Mouse (Mus musculus): ENCODE data around the gene Chaf1a. TPM values are rescaled to one million over a fixed set of nuclear protein-coding genes. Genes with fewer than 3 reads are reported as not detected.
A peak's percentile ranks its signal among the peaks of the same experiment; 100 is the strongest.

Chaf1a gene
- polyA plus RNA-seq, 1 experiment = 70.3 TPM

DNA sequence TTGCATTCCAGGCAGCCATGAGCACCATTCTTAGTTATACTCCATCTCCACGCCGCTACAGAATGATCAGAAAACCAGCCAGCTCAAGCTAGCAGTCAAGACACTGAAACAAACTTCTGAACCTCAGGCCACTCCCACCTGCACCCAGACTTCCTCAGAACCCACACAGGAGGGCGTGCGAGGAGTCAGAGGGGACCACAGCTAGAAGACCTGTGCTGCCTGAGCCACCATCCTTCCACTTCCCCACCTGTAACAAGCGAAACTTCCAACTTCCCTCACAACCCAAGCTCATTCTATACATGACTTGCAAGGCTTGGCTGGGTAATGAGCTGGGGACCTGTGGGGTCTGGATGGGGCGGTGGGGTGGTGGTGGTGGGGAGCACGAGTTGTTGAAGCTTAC, 7.4 kb upstream of the Chaf1a start:
- Histone ChIP-seq H3K27me3 (ENCODE audit: control insufficient read depth, insufficient read depth, low read length) (no peaks in the 10 kb centered on the region), H3K36me3 (ENCODE audit: control insufficient read depth, insufficient read depth, low read length) (peaks cover 3% of the 10 kb centered on the region), H3K4me1 (ENCODE audit: control insufficient read depth, insufficient read depth, low read length) (peaks cover 22% of the 10 kb centered on the region), H3K4me3 (ENCODE audit: control insufficient read depth, low read depth, low read length) (no peak overlapping the region), H3K27ac (ENCODE audit: control insufficient read depth, insufficient read depth, low read depth, low read length) (no peak overlapping the region)
- TF ChIP-seq CTCF (IDR thresholded peaks at IDR 0.05; ENCODE audit: control insufficient read depth, insufficient read depth, insufficient replicate concordance, low read depth, low read length) (no peak), POLR2A (IDR thresholded peaks at IDR 0.05; ENCODE audit: control insufficient read depth, low read depth, low read length) (no peak)

DNA sequence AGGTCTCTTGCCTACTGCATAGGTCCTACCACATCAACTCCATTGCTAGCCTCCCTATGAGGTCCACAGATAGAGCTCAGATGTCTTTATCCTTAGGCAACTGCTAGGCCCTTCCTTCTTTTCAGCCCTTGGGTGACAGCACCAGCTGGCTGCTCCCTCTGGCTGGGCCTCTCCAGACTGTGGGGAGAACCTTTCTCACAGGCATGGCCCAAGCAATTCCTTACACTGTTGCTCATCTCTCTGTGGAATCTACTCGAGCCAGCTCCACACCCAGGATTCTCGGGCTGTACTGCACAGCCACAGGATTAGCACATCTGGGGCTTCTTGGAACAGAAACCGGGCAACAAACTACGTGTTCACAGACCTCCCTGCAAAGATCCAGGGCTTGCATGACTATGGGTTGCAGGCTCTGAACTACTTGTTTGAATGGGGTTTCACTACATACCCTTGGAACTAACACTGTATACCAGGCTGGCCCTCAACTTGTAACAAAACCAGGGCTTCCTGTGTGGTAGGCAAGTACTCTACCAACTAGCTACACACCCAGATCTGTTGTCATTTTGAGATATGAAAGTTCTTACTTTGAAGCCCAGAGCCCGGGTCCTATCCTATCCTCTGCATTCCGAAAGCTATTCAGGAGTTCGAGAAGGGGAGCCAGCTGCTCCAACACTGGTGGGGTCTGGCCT, 6.1 kb upstream of the Chaf1a start:
- peaks cover 21% of the 10 kb centered on the region for H3K4me1 ChIP-seq (ENCODE audit: control insufficient read depth, insufficient read depth, low read length)
- H3K4me3 ChIP-seq (ENCODE audit: control insufficient read depth, low read depth, low read length) = peak overlapping the region; percentile 53
- peaks cover 3% of the 10 kb centered on the region for H3K36me3 ChIP-seq (ENCODE audit: control insufficient read depth, insufficient read depth, low read length)
- no peak for TF ChIP-seq POLR2A (IDR thresholded peaks at IDR 0.05; ENCODE audit: control insufficient read depth, low read depth, low read length)
- no peaks in the 10 kb centered on the region for H3K27me3 ChIP-seq (ENCODE audit: control insufficient read depth, insufficient read depth, low read length)
- H3K27ac ChIP-seq (ENCODE audit: control insufficient read depth, insufficient read depth, low read depth, low read length) = no peak overlapping the region

DNA sequence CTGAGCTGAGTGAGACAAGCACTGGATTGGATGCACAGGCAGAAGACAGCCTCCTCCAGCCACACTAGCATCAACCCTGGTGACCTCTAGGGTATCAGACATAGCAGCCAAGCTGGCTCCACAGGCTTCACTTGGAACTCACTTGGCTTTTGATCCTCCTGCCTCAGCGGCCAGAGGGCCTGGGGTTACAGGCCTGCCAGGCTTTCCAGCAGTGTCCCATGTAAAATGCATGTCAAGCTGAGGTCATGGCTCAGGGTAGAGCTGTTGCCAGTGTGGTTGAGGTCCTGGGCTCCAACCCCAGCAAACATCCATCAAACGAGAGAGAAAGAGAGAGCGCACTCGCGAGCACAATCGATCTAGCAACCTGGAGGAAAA, 5.5 kb upstream of the Chaf1a start:
- TF ChIP-seq POLR2A (IDR thresholded peaks at IDR 0.05; ENCODE audit: control insufficient read depth, low read depth, low read length) (no peak), CTCF (IDR thresholded peaks at IDR 0.05; ENCODE audit: control insufficient read depth, insufficient read depth, insufficient replicate concordance, low read depth, low read length) (no peak)
- H3K4me1 ChIP-seq (ENCODE audit: control insufficient read depth, insufficient read depth, low read length) = peaks cover 21% of the 10 kb centered on the region
- no peaks in the 10 kb centered on the region for H3K27me3 ChIP-seq (ENCODE audit: control insufficient read depth, insufficient read depth, low read length)
- H3K4me3 ChIP-seq (ENCODE audit: control insufficient read depth, low read depth, low read length) = peak overlapping the region; percentile 53
- H3K27ac ChIP-seq (ENCODE audit: control insufficient read depth, insufficient read depth, low read depth, low read length) = no peak overlapping the region
- H3K36me3 ChIP-seq (ENCODE audit: control insufficient read depth, insufficient read depth, low read length) = peaks cover 3% of the 10 kb centered on the region

DNA sequence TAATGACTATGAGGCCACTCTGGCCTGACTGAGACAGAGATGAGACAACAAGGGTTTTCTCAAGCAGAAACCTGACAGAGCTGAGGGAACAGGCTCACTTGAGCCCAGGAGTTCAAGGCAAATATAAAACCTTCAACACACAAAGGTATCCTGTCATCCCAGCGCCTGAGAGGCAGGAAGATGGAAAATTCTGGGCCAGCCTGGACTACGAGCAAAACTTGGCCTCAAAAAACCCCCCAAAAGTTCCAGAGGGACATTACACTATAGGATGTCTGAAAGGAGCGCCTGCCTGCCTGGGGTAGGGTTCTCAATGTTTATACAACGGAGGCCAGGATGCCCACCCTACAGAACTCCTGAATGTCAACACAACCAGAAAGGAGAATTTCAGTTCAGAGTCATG, 5.0 kb upstream of the Chaf1a start:
- no peak for TF ChIP-seq CTCF (IDR thresholded peaks at IDR 0.05; ENCODE audit: control insufficient read depth, insufficient read depth, insufficient replicate concordance, low read depth, low read length)
- no peak for TF ChIP-seq POLR2A (IDR thresholded peaks at IDR 0.05; ENCODE audit: control insufficient read depth, low read depth, low read length)
- no peak overlapping the region for H3K27ac ChIP-seq (ENCODE audit: control insufficient read depth, insufficient read depth, low read depth, low read length)
- peaks cover 20% of the 10 kb centered on the region for H3K4me1 ChIP-seq (ENCODE audit: control insufficient read depth, insufficient read depth, low read length)
- no peaks in the 10 kb centered on the region for H3K27me3 ChIP-seq (ENCODE audit: control insufficient read depth, insufficient read depth, low read length)
- H3K4me3 ChIP-seq (ENCODE audit: control insufficient read depth, low read depth, low read length) = peak overlapping the region; percentile 53
- H3K36me3 ChIP-seq (ENCODE audit: control insufficient read depth, insufficient read depth, low read length) = peaks cover 3% of the 10 kb centered on the region

DNA sequence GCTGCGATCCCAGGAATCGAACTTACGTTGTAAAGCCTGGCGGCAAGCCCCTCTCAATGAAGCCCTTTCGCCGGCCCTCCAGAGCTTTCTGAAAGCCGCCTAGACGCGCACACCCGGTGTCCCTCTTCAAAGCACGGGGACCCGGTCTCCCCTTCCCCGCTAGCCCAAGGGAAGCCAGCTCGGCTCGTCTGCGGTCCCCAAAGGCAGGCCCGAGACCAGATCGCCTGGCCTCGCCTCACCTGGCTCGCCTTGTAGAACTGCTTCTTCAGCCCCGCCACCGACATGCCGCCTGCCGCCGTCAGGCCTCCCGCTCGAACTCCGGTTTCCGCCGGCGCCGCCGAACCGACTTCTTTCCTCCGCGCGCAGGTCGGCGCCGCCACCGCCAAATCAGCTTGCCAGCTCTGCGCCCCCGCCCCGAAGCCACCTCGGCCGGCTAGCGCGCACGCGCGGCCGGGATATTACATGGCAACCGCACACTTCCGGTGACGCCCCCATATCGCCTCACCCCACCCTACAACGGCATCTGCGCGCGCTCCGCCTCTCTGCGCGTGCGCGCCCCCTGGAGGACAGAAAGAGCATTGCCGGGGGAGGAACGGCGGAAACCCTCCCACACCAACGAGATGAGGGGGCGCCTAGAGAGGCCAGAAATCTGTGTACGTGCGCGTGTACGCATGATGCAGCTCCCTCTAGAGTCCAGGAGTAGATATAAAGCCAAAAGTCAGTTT, 3.9 kb upstream of the Chaf1a start, which contains the start of gene Sh3gl1:
Sh3gl1 (minus strand) TSS at position 460 of the 725 bp plus-strand sequence.
- H3K4me1 ChIP-seq (ENCODE audit: control insufficient read depth, insufficient read depth, low read length) = peaks cover 18% of the 10 kb centered on the region
- H3K36me3 ChIP-seq (ENCODE audit: control insufficient read depth, insufficient read depth, low read length) = peaks cover 3% of the 10 kb centered on the region
- no peaks in the 10 kb centered on the region for H3K27me3 ChIP-seq (ENCODE audit: control insufficient read depth, insufficient read depth, low read length)
- peak within 1 kb of the TSS; percentile 92 for H3K27ac ChIP-seq (ENCODE audit: control insufficient read depth, insufficient read depth, low read depth, low read length)
- peak within 1 kb of the TSS; percentile 97 for H3K4me3 ChIP-seq (ENCODE audit: control insufficient read depth, low read depth, low read length)
- TF ChIP-seq POLR2A (IDR thresholded peaks at IDR 0.05; ENCODE audit: control insufficient read depth, low read depth, low read length) (peak; percentile 89), CTCF (IDR thresholded peaks at IDR 0.05; ENCODE audit: control insufficient read depth, insufficient read depth, insufficient replicate concordance, low read depth, low read length) (peak; percentile 100)

DNA sequence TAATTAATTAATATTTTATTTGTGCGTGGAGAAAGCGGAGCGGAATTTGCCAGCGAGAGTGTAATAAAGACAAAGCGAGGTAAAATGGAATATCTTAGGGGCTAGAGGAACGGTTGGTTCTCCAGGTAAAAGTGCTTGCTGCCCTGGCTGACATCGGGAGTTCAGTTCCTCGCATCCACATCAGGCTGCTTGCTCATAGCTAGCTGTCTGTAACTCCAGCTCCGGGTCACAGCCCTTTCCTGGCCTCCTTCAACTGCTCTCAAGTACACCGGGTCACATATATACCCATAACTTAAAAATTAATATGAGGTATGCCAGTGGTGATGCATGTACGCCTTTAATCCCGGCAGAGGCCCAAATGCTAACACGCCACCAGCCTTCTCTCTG, 3.3 kb upstream of the Chaf1a start:
- no peak for TF ChIP-seq CTCF (IDR thresholded peaks at IDR 0.05; ENCODE audit: control insufficient read depth, insufficient read depth, insufficient replicate concordance, low read depth, low read length)
- TF ChIP-seq POLR2A (IDR thresholded peaks at IDR 0.05; ENCODE audit: control insufficient read depth, low read depth, low read length) = no peak
- peak overlapping the region; percentile 92 for H3K4me3 ChIP-seq (ENCODE audit: control insufficient read depth, low read depth, low read length)
- peak overlapping the region; percentile 78 for H3K27ac ChIP-seq (ENCODE audit: control insufficient read depth, insufficient read depth, low read depth, low read length)
- no peaks in the 10 kb centered on the region for H3K27me3 ChIP-seq (ENCODE audit: control insufficient read depth, insufficient read depth, low read length)
- H3K36me3 ChIP-seq (ENCODE audit: control insufficient read depth, insufficient read depth, low read length) = peaks cover 3% of the 10 kb centered on the region
- peaks cover 16% of the 10 kb centered on the region for H3K4me1 ChIP-seq (ENCODE audit: control insufficient read depth, insufficient read depth, low read length)

DNA sequence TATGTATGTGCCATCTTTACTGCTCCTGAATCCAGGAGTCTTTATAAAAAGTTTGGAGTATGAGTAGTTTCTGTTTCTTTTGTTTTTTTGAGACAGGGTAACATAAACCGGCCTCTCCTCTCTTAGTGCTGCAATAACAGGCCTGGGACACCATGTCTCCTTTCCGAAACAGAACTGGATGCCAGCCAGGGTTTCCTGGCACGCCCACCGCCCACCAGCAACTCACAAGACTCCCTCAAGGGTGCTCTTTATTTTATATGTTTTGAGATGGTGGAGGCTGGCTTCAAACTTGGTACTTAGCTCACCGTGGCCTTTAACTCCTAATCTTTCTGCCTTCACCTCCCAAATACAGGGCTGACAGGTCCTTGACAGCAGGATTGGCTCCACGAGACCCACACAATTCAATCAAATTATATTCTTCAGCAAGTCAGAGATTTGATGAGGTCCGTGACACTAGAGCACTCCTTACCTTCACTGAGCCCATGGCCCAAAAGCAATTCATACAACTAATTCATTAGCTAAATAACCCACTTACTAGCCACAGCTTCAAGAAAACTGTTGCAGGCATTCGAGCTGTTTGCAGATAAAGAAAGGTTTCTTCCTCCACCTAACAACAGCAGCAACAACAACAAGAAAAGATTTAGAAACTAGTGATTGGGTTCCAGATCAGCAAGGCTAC, 1.5 kb upstream of the Chaf1a start:
- H3K4me1 ChIP-seq (ENCODE audit: control insufficient read depth, insufficient read depth, low read length) = peaks cover 14% of the 10 kb centered on the region
- H3K36me3 ChIP-seq (ENCODE audit: control insufficient read depth, insufficient read depth, low read length) = peaks cover 2% of the 10 kb centered on the region
- no peak overlapping the region for H3K4me3 ChIP-seq (ENCODE audit: control insufficient read depth, low read depth, low read length)
- no peak for TF ChIP-seq POLR2A (IDR thresholded peaks at IDR 0.05; ENCODE audit: control insufficient read depth, low read depth, low read length)
- TF ChIP-seq CTCF (IDR thresholded peaks at IDR 0.05; ENCODE audit: control insufficient read depth, insufficient read depth, insufficient replicate concordance, low read depth, low read length) = no peak
- no peak overlapping the region for H3K27ac ChIP-seq (ENCODE audit: control insufficient read depth, insufficient read depth, low read depth, low read length)
- H3K27me3 ChIP-seq (ENCODE audit: control insufficient read depth, insufficient read depth, low read length) = no peaks in the 10 kb centered on the region

All from testis, adult 2 months (tissue).